Mouse (Mus musculus) lung, embryonic 16.5 days (tissue): ENCODE measurements around the gene Nhlh1. TPM values are rescaled to one million over a fixed set of nuclear protein-coding genes. Genes with fewer than 3 reads are reported as not detected.

Experiments
- ATAC-seq: fragments of 200-750 bp; cut with Nextera tagmentation; 2 replicates; pipeline ENCODE4 v1.8.0; 2017; ENCODE audit warnings: low read depth, mild to moderate bottlenecking, moderate library complexity
- H3K27ac ChIP-seq: fragments of 300-500 bp; sonication (generic); 2 replicates; pipeline ENCODE4 v1.5.1; 2014; ENCODE audit warnings: mild to moderate bottlenecking, control low read depth, low read length
- H3K27me3 ChIP-seq: fragments of 300-500 bp; sonication (generic); 2 replicates; pipeline ENCODE4 v1.6.1; 2014; ENCODE audit warnings: low read depth, low read length, mixed read lengths; ENCODE audit not compliant: control insufficient read depth, insufficient read depth
- H3K36me3 ChIP-seq: fragments of 300-500 bp; sonication (generic); 2 replicates; pipeline ENCODE4 v1.6.1; 2014; ENCODE audit warnings: low read length; ENCODE audit not compliant: control insufficient read depth, insufficient read depth
- H3K4me1 ChIP-seq: fragments of 300-500 bp; sonication (generic); replicated peaks from 2 replicates; pipeline ENCODE4 v1.6.1; 2014; ENCODE audit warnings: low read length, mixed read lengths; ENCODE audit not compliant: control insufficient read depth, insufficient read depth
- H3K4me2 ChIP-seq: fragments of 300-500 bp; sonication (generic); 2 replicates; pipeline ENCODE4 v1.6.1; 2014; ENCODE audit warnings: low read depth, low read length, control low read depth
- H3K4me3 ChIP-seq: fragments of 300-500 bp; sonication (generic); 2 replicates; pipeline ENCODE4 v1.5.1; 2014; ENCODE audit warnings: mild to moderate bottlenecking, low read length, control low read depth
- H3K9ac ChIP-seq: fragments of 300-500 bp; sonication (generic); 2 replicates; pipeline ENCODE4 v1.6.1; 2014; ENCODE audit warnings: low read length, control low read depth
- H3K9me3 ChIP-seq: fragments of 300-500 bp; sonication (generic); 2 replicates; pipeline ENCODE4 v1.6.1; 2016; ENCODE audit warnings: low read length; ENCODE audit not compliant: control insufficient read depth
- WGBS: fragments of 180-500 bp; shearing (Covaris S2); extraction: QIAGEN DNeasy Blood & Tissue Kit; methylation state at CpG from one replicate; pipeline ENCODE4 v1.1.7; 2014; 5-methylcytosine and 5-hydroxymethylcytosine counted together
- polyA plus RNA-seq: library from polyadenylated mRNA; unstranded; fragments of >200 nt; fragmentation: Nextera tagmentation; extraction: Ambion mirVana; gene quantifications from 2 replicates; pipeline ENCODE4 v1.2.1, GENCODE M21; 2015

Gene Nhlh1
- polyA plus RNA-seq, 1 experiment from 2014 or later: not detected

- no peaks in the 10 kb centered on the region for H3K9me3 ChIP-seq
- H3K4me2 ChIP-seq: no peak overlapping the region
- H3K27ac ChIP-seq: 0 out of 2 replicates have a peak overlapping the region, but pooled peaks have one; percentile 18
- WGBS: 75% methylated on average over 4 of the region's 4 CpGs
- H3K27me3 ChIP-seq: no peaks in the 10 kb centered on the region
- H3K9ac ChIP-seq: no peak overlapping the region
- peak; percentile 59 for ATAC-seq
- no peaks in the 10 kb centered on the region for H3K36me3 ChIP-seq
- H3K4me3 ChIP-seq: no peak overlapping the region
- peaks cover 30% of the 10 kb centered on the region for H3K4me1 ChIP-seq
Observed at GRCm38 (mm10) chr1:172019339-172019738, 38.0 kb downstream of the Nhlh1 start.

- Histone ChIP-seq H3K4me3 (no peak overlapping the region), H3K9me3 (no peaks in the 10 kb centered on the region), H3K27me3 (no peaks in the 10 kb centered on the region), H3K4me2 (no peak overlapping the region), H3K36me3 (no peaks in the 10 kb centered on the region), H3K27ac (no peak overlapping the region; the same call in 1 of the 2 replicates), H3K4me1 (peaks cover 28% of the 10 kb centered on the region), H3K9ac (no peak overlapping the region)
- ATAC-seq: peak; percentile 41
- 84% methylated on average over 9 of the region's 9 CpGs for WGBS
Observed at GRCm38 (mm10) chr1:172018336-172019311, 38.7 kb downstream of the Nhlh1 start.

- Histone ChIP-seq H3K9ac (no peak overlapping the region), H3K4me1 (peaks cover 28% of the 10 kb centered on the region)
- WGBS: 77% methylated on average over 6 of the region's 6 CpGs
Observed at GRCm38 (mm10) chr1:172017517-172018070, 39.8 kb downstream of the Nhlh1 start.

GRCm38 (mm10) chr1:172016660-172017516 is 40.5 kb downstream of the Nhlh1 start:
- Histone ChIP-seq H3K9me3 (no peaks in the 10 kb centered on the region), H3K4me3 (no peak overlapping the region), H3K27ac (peak overlapping the region; percentile 44), H3K4me1 (peaks cover 28% of the 10 kb centered on the region), H3K27me3 (no peaks in the 10 kb centered on the region), H3K9ac (0 out of 2 replicates have a peak overlapping the region, but pooled peaks have one; percentile 3), H3K4me2 (no peak overlapping the region), H3K36me3 (no peaks in the 10 kb centered on the region)
- ATAC-seq: 0 out of 2 replicates have a peak, but pooled peaks have one; percentile 10
- WGBS: 17% methylated on average over 6 of the region's 6 CpGs

More at GRCm38 (mm10) chr1:172017517-172018070, 39.8 kb downstream of the Nhlh1 start:
- H3K4me3 ChIP-seq: no peak overlapping the region
- no peaks in the 10 kb centered on the region for H3K27me3 ChIP-seq
- no peak overlapping the region for H3K4me2 ChIP-seq
- no peaks in the 10 kb centered on the region for H3K9me3 ChIP-seq
- H3K36me3 ChIP-seq: no peaks in the 10 kb centered on the region
- H3K27ac ChIP-seq: no peak overlapping the region
- no peak for ATAC-seq

GRCm38 (mm10) chr1:172016031-172016430 is 41.3 kb downstream of the Nhlh1 start:
- Histone ChIP-seq H3K9me3 (no peaks in the 10 kb centered on the region), H3K36me3 (0 out of 2 replicates have a peak, but pooled peaks cover 3% of the 10 kb centered on the region), H3K4me2 (0 out of 2 replicates have a peak overlapping the region, but pooled peaks have one; percentile 8), H3K4me1 (peaks cover 28% of the 10 kb centered on the region), H3K9ac (no peak overlapping the region; the same call in 1 of the 2 replicates), H3K27ac (peak overlapping the region; percentile 44), H3K4me3 (no peak overlapping the region), H3K27me3 (no peaks in the 10 kb centered on the region)
- no peak for ATAC-seq
- WGBS: 31% methylated on average over 8 of the region's 8 CpGs

GRCm38 (mm10) chr1:172015312-172015939 is 41.9 kb downstream of the Nhlh1 start:
- 0 out of 2 replicates have a peak, but pooled peaks cover 3% of the 10 kb centered on the region for H3K36me3 ChIP-seq
- H3K27me3 ChIP-seq: no peaks in the 10 kb centered on the region
- no peak overlapping the region for H3K9ac ChIP-seq
- ATAC-seq: no peak
- WGBS: 60% methylated on average over 9 of the region's 9 CpGs
- no peak overlapping the region for H3K27ac ChIP-seq
- H3K9me3 ChIP-seq: no peaks in the 10 kb centered on the region
- H3K4me1 ChIP-seq: peaks cover 28% of the 10 kb centered on the region
- H3K4me3 ChIP-seq: no peak overlapping the region
- H3K4me2 ChIP-seq: no peak overlapping the region

- Histone ChIP-seq H3K27ac (no peak overlapping the region), H3K4me2 (no peak overlapping the region), H3K9me3 (no peaks in the 10 kb centered on the region), H3K27me3 (no peaks in the 10 kb centered on the region), H3K9ac (no peak overlapping the region), H3K4me3 (no peak overlapping the region), H3K4me1 (peaks cover 28% of the 10 kb centered on the region), H3K36me3 (peaks cover 4% of the 10 kb centered on the region)
- WGBS: 79% methylated on average over 9 of the region's 9 CpGs
- no peak for ATAC-seq
Observed at GRCm38 (mm10) chr1:172014771-172015170, 42.6 kb downstream of the Nhlh1 start.

GRCm38 (mm10) chr1:172012030-172012429 is 45.3 kb downstream of the Nhlh1 start:
- H3K4me1 ChIP-seq: peaks cover 17% of the 10 kb centered on the region
- H3K27me3 ChIP-seq: no peaks in the 10 kb centered on the region
- H3K27ac ChIP-seq: no peak overlapping the region
- no peak overlapping the region for H3K9ac ChIP-seq
- no peaks in the 10 kb centered on the region for H3K9me3 ChIP-seq
- peaks cover 13% of the 10 kb centered on the region for H3K36me3 ChIP-seq
- ATAC-seq: peak; percentile 44; the same call in 1 of the 2 replicates
- H3K4me3 ChIP-seq: no peak overlapping the region
- 21% methylated on average over 5 of the region's 5 CpGs for WGBS
- H3K4me2 ChIP-seq: no peak overlapping the region
